ENCODE assay signal across 31 mouse cellular contexts in the genomic region with DNA sequence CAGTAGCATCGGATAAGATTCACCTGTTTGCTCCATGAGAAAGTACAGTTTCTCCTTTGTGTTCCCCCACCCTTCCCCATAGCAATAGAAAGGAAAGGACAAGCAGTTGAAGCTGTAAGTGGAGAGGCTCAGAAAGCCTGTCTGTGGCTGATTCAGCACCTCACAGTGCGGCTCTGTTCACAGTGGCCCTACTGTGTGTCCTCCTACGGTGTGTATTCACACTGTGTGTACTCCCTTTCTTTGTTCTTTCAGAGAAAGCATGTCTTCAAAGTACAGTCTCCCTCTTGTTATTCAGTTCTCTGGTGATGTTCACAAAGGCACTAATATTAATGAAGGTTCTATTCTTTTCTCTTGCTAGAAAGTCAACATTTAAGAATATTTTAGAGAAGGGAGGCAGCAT.
"Had no signal": no experiment of that assay in that cellular context is flagged by ENCODE, and none has a peak within 500 bp of the region (broad histone marks: within the 10 kb centered on the region; RNA-seq: fewer than 3 reads in every experiment).

No protein-coding gene starts in this region.

- H3K4me3 ChIP-seq: limb, embryonic 10.5 days; limb, embryonic 12.5 days; limb, embryonic 13.5 days; limb, embryonic 15.5 days; liver, embryonic 12.5 days; liver, embryonic 13.5 days; liver, embryonic 15.5 days; lung, embryonic 15.5 days; midbrain, embryonic 10.5 days; midbrain, embryonic 12.5 days; midbrain, embryonic 13.5 days; midbrain, embryonic 15.5 days; myocyte; neural tube, embryonic 12.5 days; neural tube, embryonic 13.5 days had no signal

- H3K27me3 ChIP-seq: limb, embryonic 12.5 days; liver, embryonic 12.5 days; liver, embryonic 13.5 days; lung, embryonic 15.5 days; megakaryocyte, embryonic 14.5 days; midbrain, embryonic 13.5 days; neural tube, embryonic 12.5 days; neural tube, embryonic 13.5 days had no signal

- H3K4me1 ChIP-seq: liver, embryonic 15.5 days; midbrain, embryonic 12.5 days; midbrain, embryonic 15.5 days had no signal

- DNase-seq: left cerebral cortex, postnatal 4 days; liver; liver, embryonic 13.5 days; liver, postnatal 0 days; lung, adult 18-20 months; lung, adult 2 months; lung, embryonic 14.5 days; lung, postnatal 10 days; lung, postnatal 14 days; lung, postnatal 36 days; lung, postnatal 4 days; midbrain, embryonic 14.5 days had no signal

- H3K4me2 ChIP-seq: limb, embryonic 12.5 days; limb, embryonic 13.5 days; limb, embryonic 15.5 days; liver, embryonic 11.5 days; liver, embryonic 12.5 days; liver, embryonic 13.5 days; liver, embryonic 15.5 days; lung, embryonic 14.5 days; lung, embryonic 15.5 days; midbrain, embryonic 11.5 days; midbrain, embryonic 12.5 days; midbrain, embryonic 13.5 days; midbrain, embryonic 15.5 days; neural tube, embryonic 12.5 days; neural tube, embryonic 13.5 days had no signal

- H3K9me3 ChIP-seq: limb, embryonic 10.5 days; limb, embryonic 13.5 days; limb, embryonic 15.5 days; liver, embryonic 12.5 days; liver, embryonic 13.5 days; liver, embryonic 15.5 days; lung, embryonic 15.5 days; megakaryocyte, embryonic 14.5 days; midbrain, embryonic 10.5 days; midbrain, embryonic 12.5 days; midbrain, embryonic 13.5 days; midbrain, embryonic 15.5 days; neural tube, embryonic 12.5 days; neural tube, embryonic 13.5 days had no signal

- H3K9ac ChIP-seq: limb, embryonic 12.5 days; limb, embryonic 13.5 days; limb, embryonic 15.5 days; liver, embryonic 12.5 days; liver, embryonic 13.5 days; liver, embryonic 14.5 days; liver, embryonic 15.5 days; liver, postnatal 0 days; lung, embryonic 14.5 days; lung, embryonic 15.5 days; midbrain, embryonic 12.5 days; midbrain, embryonic 13.5 days; midbrain, embryonic 15.5 days; neural tube, embryonic 12.5 days; neural tube, embryonic 13.5 days had no signal

- H3K36me3 ChIP-seq: limb, embryonic 10.5 days; limb, embryonic 12.5 days; limb, embryonic 13.5 days; limb, embryonic 15.5 days; liver, embryonic 12.5 days; liver, embryonic 13.5 days; liver, embryonic 15.5 days; lung, embryonic 15.5 days; midbrain, embryonic 10.5 days; midbrain, embryonic 12.5 days; midbrain, embryonic 13.5 days; midbrain, embryonic 15.5 days; neural tube, embryonic 12.5 days; neural tube, embryonic 13.5 days had no signal

- H3K27ac ChIP-seq: limb, embryonic 10.5 days; limb, embryonic 12.5 days; limb, embryonic 13.5 days; limb, embryonic 15.5 days; liver, embryonic 12.5 days; liver, embryonic 13.5 days; liver, embryonic 14.5 days; liver, embryonic 15.5 days; lung, embryonic 15.5 days; macrophage; midbrain, embryonic 10.5 days; midbrain, embryonic 12.5 days; midbrain, embryonic 13.5 days; midbrain, embryonic 15.5 days; neural tube, embryonic 12.5 days; neural tube, embryonic 13.5 days had no signal
